Mouse (Mus musculus) adipocyte (in vitro differentiated cells): ENCODE measurements at regions not wholly inside any gene's neighbourhood (a gene's known extent, or its start where the extent isn't known, plus 50 kb on each side); places are given as distances from the start of the nearest gene placed in this dataset.

Experiments used
- DNase-seq: peaks from one replicate; pipeline ENCODE4 v3.0.0-alpha.2; 2016; ENCODE audit warnings: low spot score

GRCm38 (mm10) chr6:54754810-54755209 is 61.9 kb upstream of the Znrf2 start:
- DNase-seq: no peak

- no peak for DNase-seq
These were observed 59.2 kb upstream of the Znrf2 start for GRCm38 (mm10) chr6:54757511-54757911.

- DNase-seq: peak; percentile 88
These were observed 58.6 kb upstream of the Znrf2 start for GRCm38 (mm10) chr6:54758112-54758511.

GRCm38 (mm10) chr6:54759263-54759662 is 57.5 kb upstream of the Znrf2 start:
- peak; percentile 80 for DNase-seq

DNA sequence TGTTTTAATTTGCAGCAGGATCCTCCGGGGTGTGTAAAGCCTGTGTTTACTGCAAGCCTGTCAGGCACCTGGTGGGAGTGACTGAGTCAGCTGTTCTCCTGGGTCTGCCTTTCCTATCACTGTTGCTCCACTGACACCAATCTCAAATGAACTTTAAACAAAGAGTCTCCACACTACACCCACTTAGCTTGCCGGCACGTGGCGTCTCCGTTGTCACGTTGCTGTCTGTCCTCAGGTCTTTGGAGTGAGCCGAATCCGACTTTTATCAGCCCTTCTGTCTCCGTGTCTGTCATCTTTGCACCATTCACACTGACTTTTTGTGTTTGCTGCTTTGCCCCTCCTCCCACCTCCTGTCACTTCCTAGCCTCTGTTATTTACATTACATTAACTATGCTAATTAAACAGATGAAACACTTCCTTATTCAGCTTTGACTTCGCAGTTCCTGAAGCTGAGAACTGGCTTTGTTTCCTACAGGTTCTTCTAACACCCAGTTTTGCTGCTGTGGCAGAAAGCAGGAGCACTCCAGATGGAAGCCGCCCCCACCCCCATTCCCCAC is 56.7 kb upstream of the Znrf2 start:
- no peak for DNase-seq

GRCm38 (mm10) chr6:54760541-54760940 is 56.2 kb upstream of the Znrf2 start:
- no peak for DNase-seq

- no peak for DNase-seq
These were observed 54.7 kb upstream of the Znrf2 start for GRCm38 (mm10) chr6:54762021-54762420.

DNA sequence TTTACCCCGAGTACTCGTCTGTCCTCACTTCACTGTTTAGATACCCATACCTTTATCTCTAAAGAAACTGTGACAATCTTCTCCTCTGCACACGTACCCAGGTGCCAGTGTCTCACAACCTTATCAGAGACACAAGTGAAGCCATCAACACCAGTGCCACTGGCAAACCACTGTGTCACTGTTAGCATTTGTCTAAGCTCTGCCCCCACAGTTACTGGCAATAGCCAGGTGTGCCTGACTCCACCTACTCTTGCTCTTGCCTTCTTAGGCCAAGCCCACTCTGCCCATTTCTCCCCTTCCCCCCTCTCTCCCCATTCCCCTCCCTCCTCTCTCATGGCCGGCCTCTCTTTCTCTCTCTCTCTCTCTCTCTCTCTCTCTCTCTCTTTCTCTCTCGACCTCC is 54.2 kb upstream of the Znrf2 start:
- no peak for DNase-seq

DNA sequence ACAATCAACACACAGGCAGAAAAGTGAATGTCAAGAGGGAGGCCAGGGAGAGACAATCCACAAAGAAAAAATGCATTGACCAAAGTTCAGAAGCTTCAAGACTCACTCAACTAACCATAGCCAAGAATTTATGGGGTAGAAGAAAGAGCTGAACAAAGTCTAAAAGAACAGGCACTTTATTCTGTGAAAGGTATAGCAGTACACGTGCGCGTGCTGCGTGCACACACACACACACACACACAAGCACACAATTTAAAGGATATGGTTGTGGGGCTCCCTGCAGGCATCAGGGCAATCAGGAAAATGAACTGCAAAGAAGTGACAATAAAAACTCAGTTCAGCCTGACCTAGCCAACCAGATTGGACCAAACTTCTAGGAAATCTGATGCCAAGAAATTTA is 53.0 kb upstream of the Znrf2 start:
- DNase-seq: no peak

- no peak for DNase-seq
These were observed 51.0 kb upstream of the Znrf2 start for GRCm38 (mm10) chr6:54765715-54766114.

GRCm38 (mm10) chr6:54766485-54767112 is 50.1 kb upstream of the Znrf2 start:
- DNase-seq: no peak
